Mouse (Mus musculus): ENCODE results near the gene Wdpcp.

- TF ChIP-seq POLR2A (IDR thresholded peaks at IDR 0.05; ENCODE audit: low read depth, low read length) (no peak), CTCF (conservative IDR thresholded peaks at IDR 0.05; ENCODE audit: insufficient read depth, insufficient read length, low read depth, low read length) (no peak)
Observed at GRCm38 (mm10) chr11:21726329-21726728, 154.3 kb downstream of the Wdpcp start.
